Mouse (Mus musculus) liver, adult 2 months (tissue): ENCODE data around the gene Inpp5a. TPM values are rescaled to one million over a fixed set of nuclear protein-coding genes. Genes with fewer than 3 reads are reported as not detected.

Experiments
- DNase-seq: peaks from one replicate; pipeline ENCODE4 v3.0.0-alpha.2; 2011; ENCODE audit warnings: low read depth, low spot score; ENCODE audit errors: extremely low read depth
- H3K27ac ChIP-seq: fragments of 200-500 bp; replicated peaks from 2 replicates; pipeline ENCODE4 v1.5.1; 2012; ENCODE audit warnings: low read depth, mild to moderate bottlenecking, control low read depth, inconsistent platforms, low read length; ENCODE audit not compliant: insufficient read depth
- H3K27me3 ChIP-seq: fragments of 200-500 bp; 2 replicates; pipeline ENCODE4 v1.6.1; 2012; ENCODE audit warnings: mild to moderate bottlenecking, moderate library complexity, low read length, inconsistent platforms; ENCODE audit not compliant: control insufficient read depth, insufficient read depth
- H3K36me3 ChIP-seq: fragments of 200-500 bp; 2 replicates; pipeline ENCODE4 v1.6.1; 2012; ENCODE audit warnings: low read length, inconsistent platforms; ENCODE audit not compliant: control insufficient read depth, insufficient read depth
- H3K4me1 ChIP-seq: fragments of 200-500 bp; 2 replicates; pipeline ENCODE4 v1.6.1; 2011; ENCODE audit warnings: low read length; ENCODE audit not compliant: control insufficient read depth, insufficient read depth
- H3K4me3 ChIP-seq: fragments of 200-500 bp; 2 replicates; pipeline ENCODE4 v1.5.1; 2011; ENCODE audit warnings: low read depth, mild to moderate bottlenecking, control low read depth, low read length, moderate library complexity; ENCODE audit not compliant: insufficient read depth
- H3K79me2 ChIP-seq: fragments of 200-500 bp; 2 replicates; pipeline ENCODE4 v1.6.1; 2012; ENCODE audit warnings: inconsistent platforms, mild to moderate bottlenecking, low read length, moderate library complexity; ENCODE audit not compliant: control insufficient read depth, insufficient read depth
- H3K9ac ChIP-seq: fragments of 200-500 bp; 2 replicates; pipeline ENCODE4 v1.6.1; 2012; ENCODE audit warnings: low read depth, mild to moderate bottlenecking, control low read depth, inconsistent platforms, low read length
- CTCF ChIP-seq: fragments of 200-500 bp; IDR thresholded peaks from 2 replicates; pipeline ENCODE4 v1.5.1; 2011; ENCODE audit warnings: low read depth, low read length, control low read depth
- POLR2A ChIP-seq: fragments of 200-500 bp; IDR thresholded peaks from 2 replicates; pipeline ENCODE4 v1.6.1; 2011; ENCODE audit warnings: low read length, control low read depth; ENCODE audit not compliant: insufficient read depth; ENCODE audit errors: extremely low read depth
- WGBS: fragments of 180-500 bp; shearing (Covaris S2); methylation state at CpG from one replicate; pipeline ENCODE4 v1.1.7; 2018; 5-methylcytosine and 5-hydroxymethylcytosine counted together
- polyA plus RNA-seq: library from polyadenylated mRNA; depleted of rRNA; stranded (reverse); fragments of >200 nt; gene quantifications from 2 replicates; pipeline ENCODE4 v1.2.3, GENCODE M21; 2012
- total RNA-seq: library from RNA; depleted of rRNA; stranded (reverse); fragments of >200 nt; gene quantifications from 2 replicates; pipeline ENCODE4 v1.2.3, GENCODE M21; 2014

Gene Inpp5a
- total and polyA plus RNA-seq, 2 experiments: 8.4 to 8.8 TPM

DNA sequence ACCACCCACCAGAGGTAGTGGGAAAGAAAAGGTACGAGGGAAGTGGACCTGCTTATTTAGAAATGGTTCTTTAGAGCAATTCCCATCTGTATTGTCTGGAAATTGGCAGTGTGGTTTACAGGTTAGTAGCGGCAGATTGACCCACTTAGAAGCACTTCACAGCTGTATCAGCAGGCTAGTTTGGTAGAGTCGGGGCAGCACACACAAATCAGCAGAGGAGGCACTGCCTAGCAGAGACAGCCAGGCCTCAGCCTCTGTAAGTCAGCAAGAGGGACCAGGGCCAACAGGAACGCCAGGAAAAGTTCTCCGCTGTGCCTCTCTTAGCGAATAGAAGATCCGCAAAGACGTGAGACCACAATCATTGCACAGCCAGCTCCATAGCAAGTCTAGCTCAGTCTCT lies 56.7 kb downstream of the Inpp5a start:
- peaks cover 17% of the 10 kb centered on the region for H3K79me2 ChIP-seq
- no peak overlapping the region for H3K4me3 ChIP-seq
- H3K36me3 ChIP-seq: no peaks in the 10 kb centered on the region
- TF ChIP-seq POLR2A (no peak), CTCF (no peak)
- no peak overlapping the region for H3K9ac ChIP-seq
- H3K27ac ChIP-seq: no peak overlapping the region
- no peaks in the 10 kb centered on the region for H3K27me3 ChIP-seq
- peaks cover 12% of the 10 kb centered on the region for H3K4me1 ChIP-seq
- no peak for DNase-seq
- WGBS: 86% methylated on average over 8 of the region's 8 CpGs

DNA sequence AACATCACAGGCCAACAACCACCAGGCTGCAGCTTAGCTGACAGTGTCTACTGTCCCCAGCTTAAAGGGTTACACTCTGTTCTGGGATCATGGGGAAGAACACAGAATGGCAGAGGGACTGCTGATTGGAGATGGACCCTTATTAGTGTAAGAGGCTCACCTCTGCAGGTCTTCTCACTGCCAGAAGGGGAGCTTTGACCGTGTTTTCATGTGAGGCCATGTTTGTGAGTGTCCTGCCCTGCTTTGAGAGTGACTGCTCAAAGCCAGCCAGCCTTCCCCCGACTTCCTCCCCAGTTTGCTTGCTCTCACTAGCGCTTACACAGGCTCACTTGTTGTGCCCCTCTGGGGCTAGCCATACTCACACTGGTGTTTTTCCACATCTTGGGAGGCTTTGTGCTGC lies 58.5 kb downstream of the Inpp5a start:
- H3K27ac ChIP-seq: no peak overlapping the region
- TF ChIP-seq POLR2A (no peak), CTCF (no peak)
- H3K9ac ChIP-seq: no peak overlapping the region
- peaks cover 20% of the 10 kb centered on the region; the same call in 1 of the 2 replicates for H3K79me2 ChIP-seq
- WGBS: 74% methylated on average over 3 of the region's 3 CpGs
- H3K4me3 ChIP-seq: no peak overlapping the region
- H3K27me3 ChIP-seq: no peaks in the 10 kb centered on the region
- H3K4me1 ChIP-seq: no peaks in the 10 kb centered on the region
- no peaks in the 10 kb centered on the region for H3K36me3 ChIP-seq
- no peak for DNase-seq

DNA sequence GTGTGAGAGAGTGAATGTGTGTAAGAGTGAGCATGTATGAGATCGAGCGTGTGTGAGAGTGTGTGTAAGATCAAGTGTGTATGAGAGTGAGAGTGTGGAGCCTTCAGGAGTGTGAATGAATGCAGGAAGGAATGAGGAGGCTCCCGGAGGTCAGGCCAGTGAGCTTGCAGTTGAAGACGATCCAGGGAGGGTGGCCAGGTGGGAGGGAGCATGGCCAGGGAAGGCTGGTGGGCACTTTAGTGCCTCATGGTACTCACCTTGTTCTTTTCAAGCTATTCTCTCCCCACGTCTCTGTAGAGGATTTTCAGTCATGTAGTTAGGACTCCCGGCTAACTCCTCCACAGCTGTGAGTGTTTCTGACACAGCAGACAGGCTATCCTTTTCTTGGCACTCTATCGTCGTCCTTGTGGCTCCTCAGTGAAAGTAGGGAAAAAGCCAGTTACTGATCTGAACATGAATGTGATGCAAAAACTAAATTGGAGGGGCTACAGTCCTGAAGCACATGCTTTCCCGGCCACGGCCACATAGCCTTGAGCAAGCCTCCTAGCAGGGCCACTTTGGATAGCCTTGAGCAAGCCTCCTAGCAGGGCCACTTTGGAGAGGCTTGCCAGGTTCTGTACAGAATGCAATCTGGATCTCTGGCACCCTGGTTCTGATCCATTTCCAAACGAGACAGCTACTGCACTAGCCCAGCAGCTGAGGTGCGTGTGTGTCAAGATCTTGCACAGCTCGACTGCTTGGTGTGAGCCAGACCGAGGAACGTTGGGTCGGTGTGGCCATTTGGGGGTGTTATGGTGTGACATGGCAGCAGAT lies 61.5 kb downstream of the Inpp5a start:
- TF ChIP-seq CTCF (no peak), POLR2A (no peak)
- Histone ChIP-seq H3K79me2 (peaks cover 22% of the 10 kb centered on the region; the same call in 1 of the 2 replicates), H3K9ac (no peak overlapping the region), H3K36me3 (no peaks in the 10 kb centered on the region), H3K27ac (no peak overlapping the region), H3K27me3 (no peaks in the 10 kb centered on the region), H3K4me3 (no peak overlapping the region), H3K4me1 (no peaks in the 10 kb centered on the region)
- WGBS: 82% methylated on average over 16 of the region's 16 CpGs
- no peak for DNase-seq

DNA sequence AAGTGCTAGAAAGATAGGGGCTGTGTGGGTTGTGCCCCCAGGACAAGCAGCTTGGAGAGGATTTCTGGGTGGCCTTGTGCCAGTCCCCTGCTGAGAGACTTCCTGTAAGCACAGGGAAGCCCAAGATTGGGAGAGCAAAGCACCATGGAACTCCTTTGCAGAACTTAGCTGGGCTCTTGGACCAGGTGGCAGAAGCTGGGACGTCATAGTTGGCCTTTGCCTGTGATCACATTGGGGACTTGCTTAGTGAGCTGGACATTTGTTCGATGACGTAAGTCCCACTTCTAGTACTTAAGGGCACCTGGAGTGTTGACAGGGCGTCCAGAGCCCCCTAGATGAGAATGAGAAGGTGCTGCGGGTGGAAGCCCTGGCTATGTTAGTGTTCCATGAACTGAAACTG lies 62.8 kb downstream of the Inpp5a start:
- TF ChIP-seq CTCF: no peak
- no peak for TF ChIP-seq POLR2A
- H3K79me2 ChIP-seq: peaks cover 19% of the 10 kb centered on the region; the same call in 1 of the 2 replicates
- H3K9ac ChIP-seq: no peak overlapping the region
- no peak overlapping the region for H3K27ac ChIP-seq
- 84% methylated on average over 5 of the region's 5 CpGs for WGBS
- no peak overlapping the region for H3K4me3 ChIP-seq
- no peaks in the 10 kb centered on the region for H3K36me3 ChIP-seq
- DNase-seq: no peak
- H3K4me1 ChIP-seq: no peaks in the 10 kb centered on the region
- no peaks in the 10 kb centered on the region for H3K27me3 ChIP-seq

DNA sequence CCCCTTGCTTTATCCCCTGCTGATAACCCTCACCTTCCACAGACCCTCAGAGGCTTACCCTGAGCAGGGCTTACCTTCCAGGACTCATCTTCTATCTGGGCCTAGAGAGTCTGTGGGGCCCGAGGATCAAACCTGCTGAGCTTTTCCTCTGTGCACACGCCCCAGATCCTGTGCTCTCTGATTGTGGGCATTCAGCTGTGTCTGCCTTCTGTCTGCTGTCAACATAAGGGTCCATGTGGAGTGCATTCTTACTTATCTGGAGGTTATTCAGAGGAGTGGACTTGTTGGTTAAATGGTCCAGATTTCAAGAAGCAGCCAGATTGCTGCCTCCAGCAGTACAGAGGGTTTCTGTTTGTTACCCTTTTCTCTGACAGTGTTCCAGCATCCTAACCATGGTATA lies 63.3 kb downstream of the Inpp5a start:
- TF ChIP-seq CTCF (no peak), POLR2A (no peak)
- peaks cover 19% of the 10 kb centered on the region; the same call in 1 of the 2 replicates for H3K79me2 ChIP-seq
- WGBS: 84% methylated on average over 2 of the region's 2 CpGs
- no peak overlapping the region for H3K27ac ChIP-seq
- H3K36me3 ChIP-seq: no peaks in the 10 kb centered on the region
- DNase-seq: no peak
- H3K27me3 ChIP-seq: no peaks in the 10 kb centered on the region
- no peak overlapping the region for H3K4me3 ChIP-seq
- H3K4me1 ChIP-seq: no peaks in the 10 kb centered on the region
- no peak overlapping the region for H3K9ac ChIP-seq

DNA sequence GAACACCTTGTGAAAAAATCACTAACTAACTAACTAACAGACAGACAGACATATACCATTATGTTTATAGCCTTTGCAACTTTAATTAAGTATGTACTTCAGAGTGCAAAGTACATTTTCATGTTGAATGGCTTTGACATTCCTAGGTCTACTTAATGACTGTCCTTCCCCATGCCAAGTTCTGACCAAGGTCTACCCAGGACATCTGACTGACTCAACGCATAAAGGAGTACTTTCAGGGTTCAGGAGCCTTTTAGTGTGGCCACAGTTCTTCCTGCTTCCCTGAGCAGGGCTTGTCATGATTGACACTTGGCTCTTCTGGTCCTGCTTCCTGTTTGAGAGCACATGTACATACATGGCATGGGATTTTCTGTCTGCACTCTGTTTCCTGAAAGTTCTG lies 64.3 kb downstream of the Inpp5a start:
- TF ChIP-seq CTCF (no peak), POLR2A (no peak)
- WGBS: 52% methylated on average over 1 of the region's 1 CpGs
- no peak overlapping the region for H3K4me3 ChIP-seq
- no peak overlapping the region for H3K27ac ChIP-seq
- no peaks in the 10 kb centered on the region for H3K36me3 ChIP-seq
- peaks cover 19% of the 10 kb centered on the region; the same call in 1 of the 2 replicates for H3K79me2 ChIP-seq
- DNase-seq: no peak
- no peaks in the 10 kb centered on the region for H3K27me3 ChIP-seq
- no peaks in the 10 kb centered on the region for H3K4me1 ChIP-seq
- H3K9ac ChIP-seq: no peak overlapping the region
